Mouse (Mus musculus): ENCODE measurements around the gene Rnase11. TPM values are rescaled to one million over a fixed set of nuclear protein-coding genes. Genes with fewer than 3 reads are reported as not detected.

The Rnase11 gene
- not detected in 2 replicates for polyA plus RNA-seq (2012; rRNA removed; ENCODE audit: low replicate concordance)

GRCm38 (mm10) chr14:51050063-51050462 is at the start of gene Rnase11:
Gene Rnase11, minus strand, starts transcription at chr14:51050163.

GRCm38 (mm10) chr14:51090921-51091900 is 41.2 kb upstream of the Rnase11 start, which contains the start of the genes Rnase4 and Ang:
Gene Rnase4, plus strand, starts transcription at chr14:51091077.
Gene Ang, plus strand, starts transcription at chr14:51091150.

GRCm38 (mm10) chr14:51074335-51074734 is 24.4 kb upstream of the Rnase11 start, which contains the start of gene Olfr750:
Gene Olfr750, minus strand, starts transcription at chr14:51074435.

GRCm38 (mm10) chr14:51057401-51057831 is 7.5 kb upstream of the Rnase11 start, which contains the start of gene Rnase12:
Gene Rnase12, minus strand, starts transcription at chr14:51057661.

GRCm38 (mm10) chr14:51041769-51042168 is 8.2 kb downstream of the Rnase11 start, which contains the start of gene Rnase9:
Gene Rnase9, minus strand, starts transcription at chr14:51041869.

GRCm38 (mm10) chr14:51007152-51007801 is 42.7 kb downstream of the Rnase11 start, which contains the start of gene Rnase10:
Gene Rnase10, plus strand, starts transcription at chr14:51007751.

Other genes with a start within 250 kb of the Rnase11 start
- not detected in 2 replicates for gene Ccnb1ip1, start 242.4 kb downstream of the Rnase11 start, polyA plus RNA-seq (2012; rRNA removed; ENCODE audit: low replicate concordance)
- 3.8 and 4.2 TPM in 2 replicates for gene Parp2, start 242.3 kb downstream of the Rnase11 start, polyA plus RNA-seq (2012; rRNA removed; ENCODE audit: low replicate concordance)
- gene Tep1, start 179.6 kb downstream of the Rnase11 start, polyA plus RNA-seq (2012; rRNA removed; ENCODE audit: low replicate concordance) = 47.0 and 78.2 TPM in 2 replicates
- 1.1 and 1.4 TPM in 2 replicates for gene Klhl33, start 152.7 kb downstream of the Rnase11 start, polyA plus RNA-seq (2012; rRNA removed; ENCODE audit: low replicate concordance)
- gene Osgep, start 125.3 kb downstream of the Rnase11 start, polyA plus RNA-seq (2012; rRNA removed; ENCODE audit: low replicate concordance) = 59.8 and 114 TPM in 2 replicates
- gene Apex1, start 125.2 kb downstream of the Rnase11 start, polyA plus RNA-seq (2012; rRNA removed; ENCODE audit: low replicate concordance) = 9.8 and 11.7 TPM in 2 replicates
- 51.5 and 99.7 TPM in 2 replicates for gene Pip4p1, start 119.3 kb downstream of the Rnase11 start, polyA plus RNA-seq (2012; rRNA removed; ENCODE audit: low replicate concordance)
- 36.3 and 64.3 TPM in 2 replicates for gene Pnp, start 119.1 kb downstream of the Rnase11 start, polyA plus RNA-seq (2012; rRNA removed; ENCODE audit: low replicate concordance)
- gene Gm49342, start 105.6 kb downstream of the Rnase11 start, polyA plus RNA-seq (2012; rRNA removed; ENCODE audit: low replicate concordance) = 8.9 TPM in 1 of 2 replicates, not detected in the other
- 22.4 and 57.7 TPM in 2 replicates for gene Pnp2, start 94.2 kb downstream of the Rnase11 start, polyA plus RNA-seq (2012; rRNA removed; ENCODE audit: low replicate concordance)
- not detected in 2 replicates for gene Rnase10, start 42.4 kb downstream of the Rnase11 start, polyA plus RNA-seq (2012; rRNA removed; ENCODE audit: low replicate concordance)
- gene Rnase9, start 8.3 kb downstream of the Rnase11 start, polyA plus RNA-seq (2012; rRNA removed; ENCODE audit: low replicate concordance) = not detected in 2 replicates
- gene Rnase12, start 7.5 kb upstream of the Rnase11 start, polyA plus RNA-seq (2012; rRNA removed; ENCODE audit: low replicate concordance) = 0.21 TPM in 1 of 2 replicates, not detected in the other
- gene Olfr750, start 24.3 kb upstream of the Rnase11 start, polyA plus RNA-seq (2012; rRNA removed; ENCODE audit: low replicate concordance) = 0.09 TPM in 1 of 2 replicates, not detected in the other
- 73.0 and 83.3 TPM in 2 replicates for gene Rnase4, start 40.9 kb upstream of the Rnase11 start, polyA plus RNA-seq (2012; rRNA removed; ENCODE audit: low replicate concordance)
- 18.9 and 27.3 TPM in 2 replicates for gene Ang, start 41.0 kb upstream of the Rnase11 start, polyA plus RNA-seq (2012; rRNA removed; ENCODE audit: low replicate concordance)
- gene Eddm3b, start 64.3 kb upstream of the Rnase11 start, polyA plus RNA-seq (2012; rRNA removed; ENCODE audit: low replicate concordance) = not detected in 2 replicates
- gene Rnase6, start 73.7 kb upstream of the Rnase11 start, polyA plus RNA-seq (2012; rRNA removed; ENCODE audit: low replicate concordance) = 4.8 and 5.2 TPM in 2 replicates
- 35.3 and 1,063 TPM in 2 replicates for gene Rnase1, start 96.6 kb upstream of the Rnase11 start, polyA plus RNA-seq (2012; rRNA removed; ENCODE audit: low replicate concordance)
- not detected in 2 replicates for gene Rnase2b, start 112.1 kb upstream of the Rnase11 start, polyA plus RNA-seq (2012; rRNA removed; ENCODE audit: low replicate concordance)
- gene Ang2, start 149.0 kb upstream of the Rnase11 start, polyA plus RNA-seq (2012; rRNA removed; ENCODE audit: low replicate concordance) = not detected in 2 replicates
- not detected in 2 replicates for gene Ear14, start 153.2 kb upstream of the Rnase11 start, polyA plus RNA-seq (2012; rRNA removed; ENCODE audit: low replicate concordance)
- gene Rnase2a, start 205.9 kb upstream of the Rnase11 start, polyA plus RNA-seq (2012; rRNA removed; ENCODE audit: low replicate concordance) = 0.46 TPM in 1 of 2 replicates, not detected in the other